Mouse (Mus musculus) thymus, adult 2 months (tissue): ENCODE measurements around the gene Trat1.

Experiments
- CTCF ChIP-seq: fragments of 200-500 bp; IDR thresholded peaks from 2 replicates; pipeline ENCODE4 v1.5.1; 2012; ENCODE audit warnings: mild to moderate bottlenecking, control low read depth, low read length, moderate library complexity, borderline replicate concordance; ENCODE audit not compliant: control insufficient read depth, poor library complexity, insufficient read depth; ENCODE audit errors: extremely low read depth
- POLR2A ChIP-seq: fragments of 200-500 bp; IDR thresholded peaks from 2 replicates; pipeline ENCODE4 v1.6.1; 2012; ENCODE audit warnings: mild to moderate bottlenecking, low read length, control low read depth, moderate library complexity; ENCODE audit not compliant: control insufficient read depth, poor library complexity, insufficient read depth; ENCODE audit errors: extremely low read depth

- TF ChIP-seq CTCF: no peak
- TF ChIP-seq POLR2A: no peak
Observed at GRCm38 (mm10) chr16:48760643-48761481, 11.0 kb downstream of the Trat1 start.
